Mouse (Mus musculus) stomach, postnatal 0 days (tissue): ENCODE data around the gene Cd79b.

ENCODE experiments used
- CTCF ChIP-seq: IDR thresholded peaks from 2 replicates; pipeline ENCODE4 v1.5.1; 2016; ENCODE audit warnings: antibody characterized with exemption, low read depth, mild to moderate bottlenecking, moderate library complexity
- EP300 ChIP-seq: optimal IDR thresholded peaks from 2 replicates; pipeline ENCODE3; 2016; ENCODE audit warnings: antibody characterized with exemption

DNA sequence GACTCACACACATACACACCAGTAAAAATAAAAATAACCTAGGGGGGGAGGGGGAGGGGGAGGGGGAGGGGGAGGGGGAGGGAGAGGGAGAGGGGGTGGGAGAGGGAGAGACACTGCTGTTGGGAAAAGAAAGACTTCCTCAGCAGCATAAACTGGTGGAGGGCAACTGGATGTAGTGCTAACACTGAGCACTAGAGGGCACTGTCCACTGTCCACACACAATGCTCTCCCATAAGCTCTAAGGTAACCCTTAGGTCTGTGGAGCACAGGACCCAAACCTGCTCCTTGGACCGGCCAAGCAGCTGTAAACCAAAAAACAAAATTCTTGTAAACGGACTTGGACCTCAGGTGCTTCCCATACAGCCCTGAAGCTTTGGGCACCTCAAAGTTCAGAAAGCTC, 11.9 kb downstream of the Cd79b start:
- TF ChIP-seq CTCF (peak; percentile 86), EP300 (no peak)
